Mouse (Mus musculus) liver, postnatal 0 days (tissue): ENCODE measurements around the gene Rtbdn.

ENCODE experiments used
- CTCF ChIP-seq: sonication (generic); IDR thresholded peaks from 2 replicates; pipeline ENCODE4 v1.5.1; 2016; ENCODE audit warnings: antibody characterized with exemption, low read depth
- EP300 ChIP-seq: IDR thresholded peaks from 2 replicates; pipeline ENCODE4 v1.6.1; 2016; ENCODE audit warnings: antibody characterized with exemption, low read depth, mild to moderate bottlenecking

GRCm38 (mm10) chr8:84987903-84988302 is 41.1 kb downstream of the Rtbdn start:
- no peak for TF ChIP-seq EP300
- no peak for TF ChIP-seq CTCF
